Mouse (Mus musculus) heart, adult 2 months (tissue): ENCODE measurements around the gene Gm20388.

Experiments
- CTCF ChIP-seq: fragments of 200-600 bp; IDR thresholded peaks from 2 replicates; pipeline ENCODE4 v1.8.1; 2022; ENCODE audit warnings: antibody characterized with exemption, mild to moderate bottlenecking, moderate library complexity
- EP300 ChIP-seq: fragments of 200-500 bp; IDR thresholded peaks from 2 replicates; pipeline ENCODE4 v1.6.1; 2011; ENCODE audit warnings: low read depth, low read length, control low read depth; ENCODE audit not compliant: insufficient read depth

- peak; percentile 90 for TF ChIP-seq EP300
- TF ChIP-seq CTCF, result peak; percentile 92
Observed at GRCm38 (mm10) chr8:120179027-120179431, 268.4 kb downstream of the Gm20388 start.
